ENCODE assay signal across 8 mouse cellular contexts in genomic region chr10:81574081-81575056, GRCm38 (mm10). TPM values are rescaled to one million over a fixed set of nuclear protein-coding genes. Genes with fewer than 3 reads are reported as not detected.
DNase-seq lines count a peak whose midpoint lies in the region; ATAC-seq and TF ChIP-seq lines count a peak whose summit lies in the region.

TSS of gene Tle2 (plus strand) at chr10:81574561.

- H3K79me2 ChIP-seq in C2C12 (ENCODE audit: control insufficient read depth, insufficient read depth), result no peaks in the 10 kb centered on the region

- H3K27me3 ChIP-seq in C2C12 (ENCODE audit: control insufficient read depth, insufficient read depth, insufficient read length), result no peaks in the 10 kb centered on the region
- H3K27me3 ChIP-seq in heart, postnatal 0 days (ENCODE audit: control insufficient read depth, insufficient read depth, low read length), result no peaks in the 10 kb centered on the region
- H3K27me3 ChIP-seq in limb, embryonic 13.5 days, result peaks cover 32% of the 10 kb centered on the region
- H3K27me3 ChIP-seq in stomach, postnatal 0 days (ENCODE audit: control insufficient read depth, insufficient read depth, low read length), result no peaks in the 10 kb centered on the region

- TF ChIP-seq CTCF in C2C12 (IDR thresholded peaks at IDR 0.05; ENCODE audit: control insufficient read depth, insufficient read depth, insufficient read length), result no peak
- peak; percentile 36 for TF ChIP-seq CTCF in heart, postnatal 0 days (IDR thresholded peaks at IDR 0.05; ENCODE audit: low read depth)
- peak; percentile 30; the same call in 1 of the 2 replicates for TF ChIP-seq CTCF in stomach, postnatal 0 days (IDR thresholded peaks at IDR 0.05; ENCODE audit: low read depth)

- no peak for ATAC-seq in heart, postnatal 0 days (ENCODE audit: insufficient read depth, low read depth)
- no peak for ATAC-seq in limb, embryonic 13.5 days (ENCODE audit: low FRiP score, low read depth)
- ATAC-seq in stomach, postnatal 0 days (ENCODE audit: low FRiP score, low TSS enrichment), result no peak

- peak within 1 kb of the TSS; percentile 79 for H3K4me2 ChIP-seq in heart, postnatal 0 days (ENCODE audit: low read depth, low read length)
- peak within 1 kb of the TSS; percentile 90 for H3K4me2 ChIP-seq in limb, embryonic 13.5 days (replicated peaks)
- peak within 1 kb of the TSS; percentile 91 for H3K4me2 ChIP-seq in stomach, postnatal 0 days (replicated peaks; ENCODE audit: low read depth)

- H3K27ac ChIP-seq in brown adipose tissue, adult 24 weeks (replicated peaks; ENCODE audit: low read depth, low read length), result no peak within 1 kb of the TSS
- no peak within 1 kb of the TSS for H3K27ac ChIP-seq in heart, postnatal 0 days (ENCODE audit: low read depth)
- peak within 1 kb of the TSS; percentile 40; the same call in 1 of the 2 replicates for H3K27ac ChIP-seq in limb, embryonic 13.5 days
- H3K27ac ChIP-seq in stomach, postnatal 0 days (replicated peaks), result no peak within 1 kb of the TSS

- peak within 1 kb of the TSS; percentile 62 for H3K9ac ChIP-seq in heart, postnatal 0 days (replicated peaks; ENCODE audit: low read depth, low read length)
- H3K9ac ChIP-seq in limb, embryonic 13.5 days, result peak within 1 kb of the TSS; percentile 76
- peak within 1 kb of the TSS; percentile 68 for H3K9ac ChIP-seq in stomach, postnatal 0 days (ENCODE audit: low read length)

- peak within 1 kb of the TSS; percentile 49 for H3K4me3 ChIP-seq in C2C12 (ENCODE audit: insufficient read depth, poor library complexity, severe bottlenecking)
- H3K4me3 ChIP-seq in brown adipose tissue, adult 24 weeks (ENCODE audit: insufficient read depth, low read depth, low read length), result peak within 1 kb of the TSS; percentile 84
- peak within 1 kb of the TSS; percentile 70 for H3K4me3 ChIP-seq in heart, postnatal 0 days (ENCODE audit: low read depth, low read length)
- peak within 1 kb of the TSS; percentile 71 for H3K4me3 ChIP-seq in limb, embryonic 13.5 days
- H3K4me3 ChIP-seq in stomach, postnatal 0 days (ENCODE audit: low read depth, low read length), result peak within 1 kb of the TSS; percentile 61

- peak within 1 kb of the TSS; percentile 71 for H3ac ChIP-seq in C2C12 (ENCODE audit: control insufficient read depth, insufficient read length, low read depth)

- peaks cover 4% of the 10 kb centered on the region; the same call in 1 of the 2 replicates for H3K4me1 ChIP-seq in brown adipose tissue, adult 24 weeks (ENCODE audit: control insufficient read depth, insufficient read depth, insufficient read length, low read length)
- H3K4me1 ChIP-seq in heart, postnatal 0 days (ENCODE audit: control insufficient read depth, insufficient read depth), result peaks cover 18% of the 10 kb centered on the region
- H3K4me1 ChIP-seq in limb, embryonic 13.5 days, result peaks cover 70% of the 10 kb centered on the region
- H3K4me1 ChIP-seq in stomach, postnatal 0 days (replicated peaks; ENCODE audit: control insufficient read depth, insufficient read depth), result peaks cover 14% of the 10 kb centered on the region

- no peaks in the 10 kb centered on the region for H3K79me3 ChIP-seq in C2C12 (ENCODE audit: low read depth)

- no peaks in the 10 kb centered on the region for H3K36me3 ChIP-seq in C2C12 (ENCODE audit: control insufficient read depth, insufficient read depth)
- no peaks in the 10 kb centered on the region; the same call in 1 of the 2 replicates for H3K36me3 ChIP-seq in heart, postnatal 0 days (replicated peaks; ENCODE audit: control insufficient read depth, insufficient read depth, low read length)
- H3K36me3 ChIP-seq in limb, embryonic 13.5 days, result 0 out of 2 replicates have a peak, but pooled peaks cover 8% of the 10 kb centered on the region
- no peaks in the 10 kb centered on the region for H3K36me3 ChIP-seq in stomach, postnatal 0 days (ENCODE audit: control insufficient read depth, insufficient read depth, low read length)

- intact Hi-C loops in heart, postnatal 14 days (cut with DNase I), result loop anchor here (2.0 kb wide), 1 partner anchor 22 kb away; no protein-coding TSS in a partner anchor

- TF ChIP-seq EP300 in heart, postnatal 0 days (IDR thresholded peaks at IDR 0.05; ENCODE audit: low read depth), result no peak
- TF ChIP-seq EP300 in stomach, postnatal 0 days (optimal IDR thresholded peaks at IDR 0.05), result no peak

- peak; percentile 90 for DNase-seq in heart, adult 11 months
- DNase-seq in heart, postnatal 14 days, result no peak
- DNase-seq in heart, postnatal 0 days (ENCODE audit: low spot score), result no peak
- DNase-seq in stomach, postnatal 0 days (ENCODE audit: low spot score), result no peak
- DNase-seq in right cerebral cortex, postnatal 4 days, result no peak

- whole genome bisulfite sequencing in heart, postnatal 0 days, result 33% methylated on average over 8 of the region's 10 CpGs
- 29% methylated on average over 10 of the region's 10 CpGs for WGBS in limb, embryonic 13.5 days
- WGBS in stomach, postnatal 0 days, result 33% methylated on average over 9 of the region's 10 CpGs

- no peaks in the 10 kb centered on the region for H3K9me3 ChIP-seq in heart, postnatal 0 days (replicated peaks; ENCODE audit: control insufficient read depth, low read length)
- H3K9me3 ChIP-seq in limb, embryonic 13.5 days, result no peaks in the 10 kb centered on the region
- H3K9me3 ChIP-seq in stomach, postnatal 0 days (ENCODE audit: control insufficient read depth, low read length), result no peaks in the 10 kb centered on the region

TF ChIP-seq in C2C12, 6 proteins besides CTCF, POLR2A, EP300 and RAD21:
- TF ChIP-seq MYOD1 (IDR thresholded peaks at IDR 0.05; ENCODE audit: control insufficient read depth, insufficient read length, low read depth) (no peak), CEBPB (IDR thresholded peaks at IDR 0.05; ENCODE audit: low read depth) (no peak), MAX (IDR thresholded peaks at IDR 0.05) (no peak), MYOG (IDR thresholded peaks at IDR 0.05; ENCODE audit: control insufficient read depth, extremely low read depth, insufficient read length) (no peak), FOSL1 (IDR thresholded peaks at IDR 0.05; ENCODE audit: insufficient read depth, low read length, poor library complexity, severe bottlenecking) (no peak), USF1 (IDR thresholded peaks at IDR 0.05; ENCODE audit: low read depth) (no peak)
TF ChIP-seq in C2C12: peak in this region for 0.

RNA-seq across cellular contexts. Expression of gene Tle2, which starts in this region (rescaled TPM):
- total RNA-seq in heart, postnatal 14 days (2021), result 10 to 100 TPM in 1 of 2 experiments, 1 to 10 TPM in 1; 9.4 to 11.2 TPM
- polyA plus RNA-seq in C2C12 (2012; fragmentation: generic; extraction: Trizol), result 7.1 TPM
- polyA plus RNA-seq in brown adipose tissue, adult 24 weeks (2012; ENCODE audit: insufficient read depth, insufficient read length, missing spikeins), result 3.2 and 4.8 TPM in 2 replicates
- total RNA-seq in heart, postnatal 0 days (2014; rRNA removed; ENCODE audit: low replicate concordance), result 6.8 and 10.4 TPM in 2 replicates
- polyA plus RNA-seq in heart, postnatal 0 days (2015; fragmentation: Nextera tagmentation; extraction: Ambion mirVana), result 11.1 and 11.9 TPM in 2 replicates
- polyA plus RNA-seq in limb, embryonic 13.5 days (2015; fragmentation: Nextera tagmentation; extraction: Ambion mirVana), result 68.8 and 69.8 TPM in 2 replicates
- 4.8 and 6.9 TPM in 2 replicates for polyA plus RNA-seq in stomach, postnatal 0 days (2015; fragmentation: Nextera tagmentation; extraction: Ambion mirVana)
